Mouse (Mus musculus) cerebellum, postnatal 10 days (tissue): ENCODE measurements at regions not wholly inside any gene's neighbourhood (a gene's known extent, or its start where the extent isn't known, plus 50 kb on each side); places are given as distances from the start of the nearest gene placed in this dataset.
A peak's percentile ranks its signal among the peaks of the same experiment; 100 is the strongest.

Experiments
- DNase-seq, 2 experiments: peaks; one replicate each; pipeline ENCODE4 v3.0.0; 2021; ENCODE audit warnings: mixed read lengths in 2 of 2

- DNase-seq, result no peak
Measured at GRCm38 (mm10) chr3:119653007-119653565, 131.2 kb downstream of the Ptbp2 start.

GRCm38 (mm10) chr3:119638633-119639032, 145.6 kb downstream of the Ptbp2 start:
- no peak for DNase-seq

GRCm38 (mm10) chr3:119635641-119636040, 148.6 kb downstream of the Ptbp2 start:
- DNase-seq, result no peak

- no peak for DNase-seq
Measured at GRCm38 (mm10) chr3:119633516-119633915, 150.8 kb downstream of the Ptbp2 start.

GRCm38 (mm10) chr3:119606116-119606515, 178.2 kb downstream of the Ptbp2 start:
- DNase-seq, result no peak

GRCm38 (mm10) chr3:119588872-119589416, 195.3 kb downstream of the Ptbp2 start:
- no peak for DNase-seq

GRCm38 (mm10) chr3:119587971-119588370, 196.3 kb downstream of the Ptbp2 start:
- no peak for DNase-seq

GRCm38 (mm10) chr3:119575516-119575915, 208.8 kb downstream of the Ptbp2 start:
- DNase-seq, result no peak

- DNase-seq, result peak; percentile 28 to 33
Measured at GRCm38 (mm10) chr3:119537884-119538283, 246.4 kb downstream of the Ptbp2 start.

GRCm38 (mm10) chr3:119524510-119525123, 259.6 kb downstream of the Ptbp2 start:
- DNase-seq, result peak; percentile 22 to 24

GRCm38 (mm10) chr3:119512596-119512995, 271.7 kb downstream of the Ptbp2 start:
- no peak for DNase-seq

- DNase-seq, result peak; percentile 80
Measured at GRCm38 (mm10) chr3:119509132-119509531, 275.1 kb downstream of the Ptbp2 start.

GRCm38 (mm10) chr3:119503471-119503972, 280.7 kb downstream of the Ptbp2 start:
- DNase-seq, result no peak

- peak; percentile 93 to 94 for DNase-seq
Measured at GRCm38 (mm10) chr3:119498711-119499110, 285.6 kb downstream of the Ptbp2 start.

- DNase-seq, result no peak
Measured at GRCm38 (mm10) chr3:119497880-119498279, 286.4 kb downstream of the Ptbp2 start.

GRCm38 (mm10) chr3:119494580-119494979, 289.7 kb downstream of the Ptbp2 start:
- DNase-seq, result peak in 1 of 2 experiments; percentile 30

- no peak for DNase-seq
Measured at GRCm38 (mm10) chr3:119492627-119493026, 291.6 kb downstream of the Ptbp2 start.

- no peak for DNase-seq
Measured at GRCm38 (mm10) chr3:119489336-119489735, 294.9 kb downstream of the Ptbp2 start.
